Mouse (Mus musculus): ENCODE results near the gene Gm9195.

Gene Gm9195

DNA sequence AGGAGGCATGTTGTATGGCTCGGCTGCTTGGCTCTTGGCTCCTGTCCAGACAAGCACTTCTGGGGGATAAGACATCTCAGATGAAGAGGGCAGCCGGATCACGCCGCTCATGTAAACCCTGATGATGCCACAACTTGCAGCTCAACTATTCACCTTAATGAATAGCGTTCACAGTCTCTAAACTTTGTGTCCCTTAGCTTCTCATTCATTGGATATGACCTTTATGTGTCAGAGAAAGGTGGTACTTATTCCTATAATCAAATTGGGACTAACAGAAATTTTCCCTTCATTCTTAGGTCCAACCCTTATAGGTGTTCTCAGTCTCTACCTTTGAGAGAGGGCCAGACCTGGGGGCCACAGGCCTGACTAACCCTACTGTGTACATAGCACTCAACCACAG, at the start of gene Gm9195:
Gm9195 (minus strand) TSS at position 101 of the 400 bp plus-strand sequence.
- in situ Hi-C loops (cut with MboI), result no loop called here

DNA sequence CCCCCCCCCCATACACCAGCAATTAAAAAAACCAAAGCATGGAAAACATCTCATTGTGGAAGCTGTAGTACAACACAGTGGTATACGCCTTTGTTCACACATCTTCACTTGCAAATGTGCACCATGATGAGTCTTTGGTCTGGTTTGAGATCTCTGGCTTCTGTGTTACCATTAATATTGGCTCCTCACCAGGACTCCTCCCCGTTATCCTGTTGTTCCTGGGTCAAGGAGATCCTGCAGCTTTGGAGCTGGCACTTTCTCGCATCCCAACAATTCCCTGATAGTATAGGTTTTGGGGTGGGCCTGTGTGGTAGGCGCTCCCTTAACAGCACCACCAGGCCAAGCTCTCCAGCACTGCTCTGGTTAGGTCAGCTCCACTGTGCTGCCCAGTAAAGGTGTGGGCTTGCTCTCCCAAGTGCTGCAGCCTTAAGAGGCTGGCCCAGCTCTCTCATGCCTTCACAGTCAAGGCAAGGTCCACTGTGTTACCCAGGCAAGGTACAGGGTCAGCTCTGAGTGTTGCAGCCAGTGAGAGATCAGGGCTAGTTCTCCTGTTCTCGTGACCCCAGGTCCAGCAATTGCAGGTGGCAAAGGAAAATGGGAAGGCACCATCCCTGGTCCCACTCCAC, 44.9 kb upstream of the Gm9195 start:
- in situ Hi-C loops (cut with MboI), result no loop called here

DNA sequence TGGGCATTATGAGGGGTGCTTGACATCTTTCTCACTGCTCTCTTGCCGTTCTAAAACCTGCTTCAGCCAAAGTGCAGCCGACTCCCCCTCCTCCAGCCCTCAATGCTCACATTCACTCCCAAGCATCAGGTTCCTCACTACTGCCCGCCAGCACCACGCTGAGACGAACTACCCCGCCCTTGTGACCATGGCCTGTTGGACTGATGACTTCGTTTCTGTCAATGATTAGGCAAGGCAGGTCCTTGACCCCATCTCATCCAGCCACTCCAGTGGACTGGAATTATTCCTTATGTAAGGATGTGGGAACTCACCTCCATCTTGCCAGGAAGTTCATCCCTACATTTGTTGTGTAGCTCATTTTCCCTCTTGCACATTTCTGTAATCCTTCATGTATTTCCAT, 42.2 kb upstream of the Gm9195 start:
- in situ Hi-C loops (cut with MboI), result no loop called here

DNA sequence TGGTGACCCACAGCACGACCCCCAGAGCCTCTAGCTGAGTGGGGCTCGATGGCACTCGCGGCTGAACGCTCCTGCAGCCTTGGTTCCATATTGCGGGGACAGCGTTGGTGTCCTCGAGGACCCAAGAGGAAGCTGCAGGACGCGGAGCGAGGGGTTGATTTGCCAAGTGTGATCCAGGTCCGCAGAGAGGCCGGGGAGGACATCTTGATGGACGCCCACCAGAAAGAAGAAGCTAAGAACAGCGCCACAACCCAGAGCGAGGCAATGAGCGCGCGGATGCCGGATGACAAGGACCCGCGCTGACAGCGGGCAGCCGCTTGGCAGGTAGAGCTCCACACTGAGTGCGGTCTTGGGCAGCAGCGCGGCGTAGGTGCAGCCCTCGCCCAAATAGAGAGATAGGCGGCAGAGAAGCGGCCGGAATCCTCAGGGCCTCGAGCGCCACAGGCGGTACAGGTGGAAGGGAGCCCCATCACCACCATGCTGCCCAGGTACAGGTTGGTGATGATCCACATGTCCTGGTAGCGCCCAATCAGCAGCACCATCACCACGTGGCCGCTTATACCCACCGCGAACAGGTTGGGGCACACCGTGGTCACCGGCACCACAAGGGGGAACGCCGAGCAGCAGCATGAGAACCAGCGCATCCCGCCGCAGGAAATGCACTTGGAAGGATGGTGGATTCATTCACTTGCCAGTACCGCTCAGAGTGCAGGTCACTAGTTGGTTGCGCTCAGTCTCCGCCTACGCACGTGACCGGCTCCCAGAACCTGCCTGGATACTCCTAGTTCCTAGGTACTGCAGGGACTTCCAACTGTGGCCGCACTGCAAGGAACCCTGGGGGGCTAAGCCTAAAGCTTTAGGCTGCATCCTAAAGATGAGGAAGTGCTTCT, 40.6 kb upstream of the Gm9195 start:
- in situ Hi-C loops (cut with MboI), result no loop called here

DNA sequence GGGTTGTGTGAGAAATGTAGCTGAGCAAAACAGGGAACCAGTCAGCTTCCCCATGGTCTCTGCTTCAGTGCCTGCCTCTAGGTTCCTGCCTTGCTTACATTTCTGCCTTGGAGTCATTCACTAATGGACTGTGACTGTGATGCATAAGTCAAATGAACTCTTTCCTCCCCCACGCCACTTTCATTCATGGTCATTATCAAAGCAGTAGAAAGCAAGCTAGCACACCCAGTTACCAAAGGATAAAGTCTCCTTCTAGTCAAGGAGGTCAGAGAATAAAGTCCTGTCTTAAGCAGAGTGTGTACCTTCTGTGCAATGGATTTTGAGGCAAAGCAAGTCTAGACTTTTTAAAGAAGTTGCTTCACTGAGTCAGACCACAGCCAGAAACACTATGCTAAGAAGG, 35.5 kb upstream of the Gm9195 start:
- in situ Hi-C loops (cut with MboI), result no loop called here

DNA sequence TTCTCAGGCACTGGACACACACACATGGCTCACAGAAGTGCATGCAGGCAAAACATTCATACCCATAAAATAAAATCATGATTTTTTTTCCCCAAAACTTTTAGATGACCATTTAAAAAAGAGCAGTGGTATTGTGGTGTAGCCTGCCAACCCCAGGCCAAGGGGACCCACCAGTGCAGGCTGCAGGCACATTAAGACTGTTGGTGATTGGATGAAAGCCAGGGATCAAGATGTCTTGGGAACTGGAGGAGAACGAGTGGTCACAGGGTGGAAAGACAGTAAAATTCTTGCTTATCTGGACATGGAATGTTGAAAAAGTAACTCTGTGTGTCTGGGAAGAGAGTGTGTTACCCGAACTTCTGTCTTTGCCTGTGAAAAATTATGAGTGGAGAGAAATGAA, 27.9 kb upstream of the Gm9195 start:
- in situ Hi-C loops (cut with MboI), result no loop called here

DNA sequence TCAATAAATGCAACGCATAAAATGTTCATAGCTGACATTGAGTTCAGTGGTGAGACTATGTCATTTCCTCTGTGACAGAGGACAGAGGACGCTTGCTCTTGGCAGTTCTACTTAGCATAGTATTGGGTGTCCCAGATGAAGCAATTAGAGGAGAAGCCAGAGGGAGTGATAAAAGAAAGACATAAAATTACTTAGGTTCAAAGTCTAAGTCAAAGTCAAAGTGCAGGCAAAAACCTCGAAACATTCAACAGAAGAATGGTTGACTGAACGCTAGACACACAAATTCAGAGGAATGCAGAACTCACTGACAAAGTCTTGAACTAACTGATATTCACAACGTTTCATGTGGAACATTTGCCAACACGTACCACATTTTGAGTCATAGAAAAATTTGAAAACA, 27.1 kb upstream of the Gm9195 start:
- in situ Hi-C loops (cut with MboI), result no loop called here

DNA sequence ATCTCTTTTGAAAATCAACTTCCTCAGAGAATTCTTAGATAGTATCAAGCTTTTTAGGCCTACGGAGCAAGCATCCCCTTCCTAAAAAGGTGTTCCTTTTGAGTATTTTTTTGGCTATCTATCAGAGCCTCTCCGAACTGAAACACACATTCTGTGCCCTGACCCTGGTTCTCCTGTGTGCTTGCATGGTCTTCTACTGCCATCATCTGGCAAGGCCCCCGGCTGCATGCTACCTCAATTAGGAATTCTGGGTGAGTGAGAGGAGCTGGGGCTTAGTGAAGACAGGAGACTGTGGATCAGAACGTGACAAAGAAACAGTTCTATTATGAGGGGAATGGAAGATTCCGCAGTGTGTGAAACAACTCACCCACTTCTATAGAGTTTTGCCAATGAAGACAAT, 24.7 kb upstream of the Gm9195 start:
- in situ Hi-C loops (cut with MboI), result no loop called here

DNA sequence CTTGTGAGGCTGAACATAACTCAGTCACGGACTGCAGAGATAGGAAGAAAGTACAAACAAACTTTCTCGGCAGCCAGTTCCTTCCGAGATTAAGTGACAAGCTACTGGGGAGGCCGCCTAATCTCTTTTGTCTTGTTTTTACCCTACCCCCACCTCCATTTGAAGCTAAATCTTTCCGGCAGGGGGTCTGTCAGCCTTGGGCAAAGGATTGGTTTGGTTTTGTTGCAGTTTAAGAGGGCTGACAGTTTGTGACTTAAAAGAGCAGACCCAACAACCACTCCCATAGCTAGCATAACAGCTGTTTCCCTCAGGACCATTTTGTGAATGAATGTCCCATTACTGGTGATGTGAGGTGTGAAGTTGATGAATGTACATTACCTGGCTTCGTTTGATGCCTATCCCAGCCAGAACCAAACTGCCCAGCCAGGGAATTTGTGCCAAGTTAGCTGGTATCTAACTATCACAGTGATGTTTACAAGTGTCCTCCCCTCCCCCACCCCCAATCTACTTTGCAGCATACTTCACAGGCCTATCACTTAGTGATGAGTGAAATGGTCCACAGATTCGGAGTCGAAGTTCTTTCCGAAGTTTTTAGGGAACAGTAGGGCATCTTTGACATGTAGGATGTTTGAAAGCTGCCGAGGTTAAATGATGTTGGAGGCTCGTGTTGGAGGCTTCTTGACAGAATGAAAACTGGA, 15.2 kb upstream of the Gm9195 start:
- in situ Hi-C loops (cut with MboI), result no loop called here

DNA sequence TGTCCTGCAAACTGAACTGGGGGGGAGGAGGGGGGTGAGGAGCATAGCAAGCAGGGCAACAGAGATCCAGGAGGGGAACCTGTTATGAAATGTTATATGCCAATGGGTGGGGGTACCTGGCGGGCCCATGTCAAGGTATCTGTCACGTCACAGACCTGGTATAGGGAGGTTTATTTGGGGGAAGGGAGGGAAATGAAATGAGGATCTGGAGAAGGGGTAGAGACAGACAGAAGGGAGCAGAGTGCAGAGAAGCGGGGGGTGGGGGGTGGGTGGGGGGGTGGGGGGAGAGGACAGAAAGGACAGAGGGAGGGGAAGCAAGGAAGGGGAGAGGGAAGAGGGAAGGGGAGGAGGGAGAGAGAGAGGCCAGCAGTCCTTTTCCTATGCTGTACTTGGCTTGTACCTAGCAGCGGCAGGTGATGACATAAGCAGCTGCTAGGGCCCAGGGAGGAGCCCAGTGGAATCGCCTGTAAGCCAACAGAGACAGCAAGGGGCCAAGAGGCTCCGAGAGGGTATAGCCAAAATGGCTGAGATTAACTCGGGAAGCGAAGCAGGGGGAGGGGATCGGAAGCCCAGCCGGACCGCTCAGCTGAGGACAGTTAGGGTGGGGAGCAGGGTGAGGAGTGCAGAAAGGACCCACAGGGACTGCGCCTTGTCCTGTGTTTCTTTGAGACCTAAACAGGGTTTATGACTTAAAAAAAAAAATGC, 14.5 kb upstream of the Gm9195 start:
- in situ Hi-C loops (cut with MboI), result no loop called here

DNA sequence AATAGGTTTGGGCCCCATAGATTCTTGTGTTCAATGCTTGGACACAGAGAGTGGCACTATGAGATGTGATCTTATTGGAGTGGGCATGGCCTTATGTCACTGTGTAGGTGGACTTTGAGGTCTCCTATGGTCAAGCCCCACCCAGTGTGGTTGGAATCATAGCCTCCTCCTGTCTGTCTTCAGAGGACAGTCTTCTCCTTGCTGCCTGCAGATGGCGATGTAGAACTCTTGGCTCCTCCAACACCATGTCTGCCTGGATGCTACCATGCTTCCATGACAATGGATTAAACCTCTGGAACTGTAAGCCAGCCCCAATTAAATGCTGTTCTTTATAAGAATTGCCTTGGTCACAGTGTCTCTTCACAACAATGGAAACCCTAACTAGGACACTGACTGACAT, 13.3 kb upstream of the Gm9195 start:
- in situ Hi-C loops (cut with MboI), result no loop called here

DNA sequence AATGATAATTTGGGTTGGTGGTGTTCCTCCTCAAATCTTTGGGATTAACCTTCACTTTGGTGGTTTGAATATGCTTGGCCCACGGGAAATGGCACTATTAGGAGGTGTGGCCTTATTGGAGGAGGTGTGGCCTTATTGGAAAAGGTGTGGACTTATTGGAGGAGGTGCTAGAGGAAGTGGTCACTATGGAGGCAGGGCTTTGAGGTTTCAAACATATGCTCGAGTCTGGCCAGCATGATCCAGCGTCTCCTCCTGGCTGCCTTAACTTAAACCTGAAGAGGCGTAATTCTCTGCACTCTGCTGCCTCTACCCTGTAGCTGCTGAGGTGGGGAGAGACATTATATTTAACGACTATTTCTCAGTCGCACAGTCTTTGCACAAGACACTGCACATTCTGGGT, 11.6 kb upstream of the Gm9195 start:
- in situ Hi-C loops (cut with MboI), result no loop called here

DNA sequence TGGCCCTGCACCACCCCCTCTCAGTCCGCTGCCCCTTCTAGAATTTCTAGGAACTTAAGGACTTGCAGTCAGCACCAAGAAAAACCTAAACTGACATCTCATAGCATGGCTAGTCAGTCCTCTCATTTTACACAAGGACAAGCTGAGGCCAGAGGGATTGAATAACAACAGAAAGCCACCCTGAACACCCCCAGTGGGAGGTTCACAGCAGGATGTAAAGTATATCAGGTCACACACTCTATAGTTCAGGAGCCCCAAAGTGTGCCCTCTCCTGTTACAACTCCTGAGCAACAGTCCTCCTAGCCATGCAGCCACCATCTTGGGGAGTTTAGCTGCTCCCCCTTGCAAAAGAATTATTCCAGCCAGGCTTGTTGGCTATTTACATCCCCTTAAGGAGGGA, 2.1 kb upstream of the Gm9195 start:
- in situ Hi-C loops (cut with MboI), result no loop called here

DNA sequence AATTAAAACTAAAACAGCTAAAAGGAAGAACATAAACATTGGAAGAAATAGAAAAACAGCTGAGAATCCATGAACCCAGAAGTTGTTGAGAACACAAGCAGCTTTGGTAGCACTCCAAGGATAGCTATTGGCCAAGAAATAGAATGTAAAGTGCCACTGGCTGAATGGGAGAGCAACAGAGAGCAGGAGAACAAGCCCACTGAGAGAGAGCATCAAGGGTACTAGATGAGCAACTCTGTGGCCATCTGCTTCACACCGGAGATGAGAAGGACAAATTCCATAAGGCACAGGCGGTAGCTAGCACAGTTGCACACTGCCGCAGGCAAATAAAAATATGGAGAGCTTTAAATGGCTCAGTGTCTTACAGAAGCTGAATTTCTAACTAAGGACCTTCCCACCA, 1.3 kb downstream of the Gm9195 start:
- in situ Hi-C loops (cut with MboI), result no loop called here

DNA sequence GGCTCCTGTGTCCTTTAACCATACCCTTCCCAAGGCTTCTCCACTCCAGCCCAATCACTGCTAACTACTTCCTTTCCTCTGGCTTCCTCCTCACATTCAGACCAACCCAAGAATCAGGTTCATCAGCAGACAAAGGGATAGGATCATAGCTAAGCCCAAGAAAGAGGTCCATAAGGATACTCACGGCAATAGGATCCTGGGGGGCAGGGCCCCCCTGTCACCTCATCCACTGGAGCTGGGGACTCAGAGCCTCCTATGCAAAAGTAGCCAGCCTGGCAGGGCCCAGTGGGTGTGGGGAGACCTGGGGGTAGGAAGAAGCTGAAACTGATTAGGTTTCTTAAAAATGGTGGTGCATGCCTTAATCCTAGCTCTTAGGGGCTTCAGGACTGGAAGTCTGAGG, 17.1 kb downstream of the Gm9195 start:
- in situ Hi-C loops (cut with MboI), result no loop called here

DNA sequence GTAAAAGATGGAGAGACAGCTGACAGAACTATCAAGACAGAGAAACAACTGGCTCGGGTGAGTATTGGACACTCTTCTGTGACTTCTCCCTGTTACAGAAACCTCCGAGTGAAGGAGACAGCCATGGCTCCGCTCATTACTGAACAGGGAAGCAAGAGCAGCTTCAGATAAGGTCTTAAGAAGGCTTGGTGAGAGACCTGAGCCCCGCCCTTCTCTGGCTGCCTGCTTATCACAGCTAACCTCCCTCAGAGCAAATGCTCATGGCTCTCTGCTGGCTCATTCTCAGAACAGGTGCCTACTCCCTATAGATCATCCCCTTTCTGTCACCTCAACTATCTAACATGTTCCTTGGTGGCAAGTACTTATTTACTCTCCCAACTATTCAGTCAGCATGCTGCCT, 23.2 kb downstream of the Gm9195 start:
- in situ Hi-C loops (cut with MboI), result no loop called here

DNA sequence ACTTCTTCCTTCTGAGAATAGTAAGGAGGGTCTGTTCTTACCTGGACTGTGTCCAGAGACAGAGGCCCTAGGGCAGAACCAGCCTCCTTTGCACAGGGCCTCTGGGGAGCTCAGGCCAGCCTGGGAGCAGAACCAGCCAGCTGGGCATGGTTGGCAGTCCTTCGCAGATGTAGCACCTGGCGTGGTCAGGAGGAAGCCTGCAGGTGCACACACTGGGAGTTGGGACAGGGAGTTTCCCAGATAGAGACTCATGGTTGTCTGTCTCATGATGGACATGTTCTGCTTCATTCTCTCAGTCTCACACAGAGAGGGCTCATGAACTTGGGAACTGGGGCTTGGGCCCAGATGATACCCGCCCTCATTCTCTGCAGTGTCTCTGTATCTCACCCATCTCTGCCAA, 25.3 kb downstream of the Gm9195 start:
- in situ Hi-C loops (cut with MboI), result no loop called here

DNA sequence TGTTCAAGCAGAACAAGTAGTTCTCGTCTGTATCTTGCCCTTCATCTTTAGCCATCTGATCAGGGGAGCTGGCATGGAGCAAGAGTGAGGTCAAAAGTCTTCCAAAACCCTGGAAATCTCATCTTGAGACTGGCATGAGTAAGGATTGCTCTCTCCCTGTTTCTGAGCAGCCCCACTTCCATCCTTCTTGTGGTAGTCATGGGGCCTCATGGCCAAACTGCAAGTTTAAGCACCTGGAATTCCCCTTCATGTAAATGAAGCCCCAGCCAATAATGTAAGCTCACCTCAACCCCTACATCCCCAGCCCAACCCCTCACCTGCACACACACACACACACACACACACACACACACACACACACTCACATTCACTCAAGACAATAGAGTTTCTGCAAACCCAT, 30.0 kb downstream of the Gm9195 start:
- in situ Hi-C loops (cut with MboI), result no loop called here

DNA sequence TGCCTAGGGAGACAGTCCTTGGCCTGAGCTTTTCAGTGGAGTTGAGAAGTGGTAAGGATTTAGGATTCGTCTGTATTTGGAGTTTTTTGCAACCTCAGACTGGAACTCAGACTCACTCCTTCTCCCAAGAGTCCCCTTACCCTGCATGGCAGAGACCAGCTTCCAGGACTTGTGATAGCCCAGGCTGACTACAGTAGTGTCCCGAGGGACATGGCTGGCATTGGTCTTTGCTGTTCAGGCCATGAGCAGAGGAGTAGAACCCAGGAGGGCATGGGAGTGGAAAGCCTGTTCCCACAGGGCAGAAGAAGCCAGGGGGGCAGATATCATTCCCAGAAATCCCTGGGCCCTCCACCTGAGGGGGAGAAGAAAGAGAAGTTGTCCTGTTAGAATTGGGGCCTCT, 31.3 kb downstream of the Gm9195 start:
- in situ Hi-C loops (cut with MboI), result no loop called here

DNA sequence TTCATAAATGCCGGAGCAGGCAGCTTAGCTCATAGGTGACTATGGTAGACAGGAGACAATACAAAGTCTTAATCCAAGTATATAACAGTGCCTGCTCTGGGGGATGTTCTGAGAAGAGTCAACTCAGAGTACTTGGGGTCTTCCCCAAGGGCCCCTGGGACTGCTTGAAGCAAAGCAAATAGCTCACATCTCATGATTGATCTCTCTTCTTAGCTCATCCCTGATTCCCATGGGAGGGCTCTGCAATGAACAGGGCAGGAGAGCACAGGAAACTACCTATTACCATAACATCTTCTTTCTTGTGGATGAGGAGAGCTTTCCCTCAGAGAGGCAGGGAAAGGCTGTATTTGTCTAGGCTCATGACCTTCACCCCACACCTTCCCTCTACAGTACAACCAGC, 32.7 kb downstream of the Gm9195 start:
- in situ Hi-C loops (cut with MboI), result no loop called here

DNA sequence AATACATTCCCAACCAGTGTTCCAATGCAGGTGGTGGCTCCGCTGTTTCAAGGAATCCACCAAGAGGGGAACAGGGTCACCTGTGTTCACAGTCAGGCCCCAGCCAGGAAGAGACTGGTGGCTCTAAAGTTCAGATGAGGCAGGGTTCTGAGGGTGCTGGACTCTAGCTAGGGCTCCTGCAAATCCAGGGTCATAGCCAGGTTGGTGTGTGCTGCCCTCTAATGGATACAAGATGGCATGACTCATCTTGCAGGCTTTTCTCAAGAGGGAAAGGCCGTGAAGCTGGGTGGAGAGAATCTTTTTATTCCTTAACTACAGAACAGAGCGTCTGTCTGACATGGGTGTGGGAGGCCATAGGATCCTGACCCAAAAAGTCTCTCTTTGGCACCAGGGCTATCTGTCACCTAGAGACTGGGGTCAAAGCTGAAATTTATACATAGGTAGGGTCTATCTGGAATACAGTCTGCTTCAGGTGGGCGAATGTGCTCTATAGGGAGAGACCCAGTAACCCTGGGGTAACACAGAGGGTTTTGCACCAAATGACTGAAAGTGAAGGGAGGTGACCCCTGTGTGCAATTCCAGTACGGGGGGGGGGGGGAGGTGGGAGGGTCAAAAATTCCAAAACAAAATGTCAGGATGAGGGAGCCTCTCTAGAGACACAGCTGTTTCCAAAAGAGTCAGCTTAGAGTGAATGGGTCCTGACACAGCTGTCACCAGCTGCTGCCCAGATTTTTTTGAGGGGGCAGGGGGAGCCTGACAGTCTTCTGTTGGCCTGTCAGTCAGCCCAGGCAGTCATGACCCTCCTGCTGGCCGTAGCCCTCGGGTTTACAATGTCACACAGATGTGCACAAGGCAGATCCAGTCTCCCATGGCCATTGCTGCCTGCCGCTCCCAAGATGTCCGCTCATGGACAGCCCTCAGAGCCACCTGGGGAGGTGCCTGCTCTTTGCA, 44.2 kb downstream of the Gm9195 start:
- in situ Hi-C loops (cut with MboI), result no loop called here

All from mature B cell (primary cell).